Mouse (Mus musculus): ENCODE data around the gene Sipa1l1.

The Sipa1l1 gene

GRCm38 (mm10) chr12:82168820-82169533, at the start of gene Sipa1l1:
Gene Sipa1l1, plus strand, starts transcription at chr12:82169320.
- DNase-seq: peak; percentile 93 to 96

- DNase-seq: no peak
Observed at GRCm38 (mm10) chr12:82121947-82122346, 47.2 kb upstream of the Sipa1l1 start.

- no peak for DNase-seq
Observed at GRCm38 (mm10) chr12:82122450-82123249, 46.5 kb upstream of the Sipa1l1 start.

- DNase-seq: no peak
Observed at GRCm38 (mm10) chr12:82126796-82127195, 42.3 kb upstream of the Sipa1l1 start.

GRCm38 (mm10) chr12:82139234-82140166, 29.6 kb upstream of the Sipa1l1 start:
- no peak for DNase-seq

GRCm38 (mm10) chr12:82143371-82143770, 25.7 kb upstream of the Sipa1l1 start:
- no peak for DNase-seq

- no peak for DNase-seq
Observed at GRCm38 (mm10) chr12:82145173-82145572, 23.9 kb upstream of the Sipa1l1 start.

- no peak for DNase-seq
Observed at GRCm38 (mm10) chr12:82147021-82147693, 22.0 kb upstream of the Sipa1l1 start.

- DNase-seq: no peak
Observed at GRCm38 (mm10) chr12:82148328-82148930, 20.7 kb upstream of the Sipa1l1 start.

GRCm38 (mm10) chr12:82151019-82151418, 18.1 kb upstream of the Sipa1l1 start:
- DNase-seq: no peak

- no peak for DNase-seq
Observed at GRCm38 (mm10) chr12:82154527-82154926, 14.6 kb upstream of the Sipa1l1 start.

- DNase-seq: no peak
Observed at GRCm38 (mm10) chr12:82158516-82158915, 10.6 kb upstream of the Sipa1l1 start.

- DNase-seq: no peak
Observed at GRCm38 (mm10) chr12:82159372-82159771, 9.7 kb upstream of the Sipa1l1 start.

GRCm38 (mm10) chr12:82165651-82166050, 3.5 kb upstream of the Sipa1l1 start:
- no peak for DNase-seq

- DNase-seq: no peak
Observed at GRCm38 (mm10) chr12:82166101-82166571, 3.0 kb upstream of the Sipa1l1 start.

GRCm38 (mm10) chr12:82169571-82170431, 681 bp downstream of the Sipa1l1 start:
- peak; percentile 67 to 80 for DNase-seq

GRCm38 (mm10) chr12:82170461-82171279, 1.6 kb downstream of the Sipa1l1 start:
- peak in 1 of 2 experiments; percentile 36 for DNase-seq

- peak; percentile 56 to 67 for DNase-seq
Observed at GRCm38 (mm10) chr12:82171591-82171990, 2.5 kb downstream of the Sipa1l1 start.

GRCm38 (mm10) chr12:82173623-82174022, 4.5 kb downstream of the Sipa1l1 start:
- DNase-seq: no peak

- DNase-seq: no peak
Observed at GRCm38 (mm10) chr12:82175709-82176108, 6.6 kb downstream of the Sipa1l1 start.

Data from cerebellum, adult 18-20 months (tissue).